Mouse (Mus musculus): ENCODE measurements around the gene Nrk.
A peak's percentile ranks its signal among the peaks of the same experiment; 100 is the strongest.

Nrk gene

GRCm38 (mm10) chrX:138914041-138914776, at the start of gene Nrk:
Gene Nrk (plus strand): TSS chrX:138914430.
- DNase-seq, result peak; percentile 3 to 4

GRCm38 (mm10) chrX:138913366-138913765, 864 bp upstream of the Nrk start:
- no peak for DNase-seq

GRCm38 (mm10) chrX:138914777-138915114, 516 bp downstream of the Nrk start:
- no peak for DNase-seq

GRCm38 (mm10) chrX:138919030-138919429, 4.8 kb downstream of the Nrk start:
- no peak for DNase-seq

DNA sequence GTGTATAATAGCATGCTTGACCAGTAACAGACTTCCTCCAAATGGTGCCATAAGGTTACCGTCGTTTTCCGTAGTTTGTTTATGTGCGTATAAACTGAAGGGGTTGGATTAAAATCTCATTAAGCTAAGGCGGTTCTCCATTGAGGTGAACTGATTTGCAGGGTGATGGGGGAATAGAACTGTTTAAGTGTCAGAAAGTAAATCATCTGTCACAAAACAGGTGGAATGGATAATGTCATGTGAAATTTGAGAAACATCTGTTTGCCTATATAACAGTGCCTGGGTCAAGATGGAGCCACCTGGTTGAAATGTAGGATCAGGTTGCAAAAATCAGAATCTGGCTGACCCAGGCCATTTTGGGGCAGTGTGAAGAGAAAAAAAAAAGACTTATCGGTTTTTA, 29.7 kb downstream of the Nrk start:
- DNase-seq, result no peak

DNA sequence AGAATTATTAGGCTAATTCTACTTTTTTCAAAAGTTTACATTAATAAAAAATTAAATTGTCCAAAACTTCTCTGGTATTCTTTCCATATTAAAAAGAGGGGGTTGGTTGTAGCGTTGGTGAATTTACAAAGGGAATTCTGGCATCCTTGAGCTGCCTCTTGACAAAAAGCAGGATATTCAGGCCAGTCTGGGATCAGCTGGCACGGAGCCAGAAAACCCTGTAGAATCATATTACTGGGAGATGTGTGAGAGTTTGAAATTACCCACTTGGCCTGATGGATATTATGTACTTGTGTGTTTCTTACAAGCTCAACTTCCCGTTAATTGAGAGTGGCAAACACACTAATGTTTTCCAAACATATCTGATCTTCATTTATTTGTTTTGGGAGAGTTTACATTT, 46.5 kb downstream of the Nrk start:
- peak; percentile 7 to 43 for DNase-seq

- no peak for DNase-seq
Observed at GRCm38 (mm10) chrX:138978501-138978900, 64.3 kb downstream of the Nrk start.

- no peak for DNase-seq
Observed at GRCm38 (mm10) chrX:138979249-138979648, 65.0 kb downstream of the Nrk start.

GRCm38 (mm10) chrX:139014524-139014923, 100.3 kb downstream of the Nrk start:
- no peak for DNase-seq

GRCm38 (mm10) chrX:139016540-139016939, 102.3 kb downstream of the Nrk start:
- DNase-seq, result no peak

GRCm38 (mm10) chrX:139026532-139027097, 112.4 kb downstream of the Nrk start:
- no peak for DNase-seq

GRCm38 (mm10) chrX:139027296-139027695, 113.1 kb downstream of the Nrk start:
- DNase-seq, result no peak

- DNase-seq, result no peak
Observed at GRCm38 (mm10) chrX:139027909-139028308, 113.7 kb downstream of the Nrk start.

GRCm38 (mm10) chrX:139037666-139038065, 123.4 kb downstream of the Nrk start:
- peak; percentile 4 to 9 for DNase-seq

- no peak for DNase-seq
Observed at GRCm38 (mm10) chrX:139039314-139039713, 125.1 kb downstream of the Nrk start.

DNA sequence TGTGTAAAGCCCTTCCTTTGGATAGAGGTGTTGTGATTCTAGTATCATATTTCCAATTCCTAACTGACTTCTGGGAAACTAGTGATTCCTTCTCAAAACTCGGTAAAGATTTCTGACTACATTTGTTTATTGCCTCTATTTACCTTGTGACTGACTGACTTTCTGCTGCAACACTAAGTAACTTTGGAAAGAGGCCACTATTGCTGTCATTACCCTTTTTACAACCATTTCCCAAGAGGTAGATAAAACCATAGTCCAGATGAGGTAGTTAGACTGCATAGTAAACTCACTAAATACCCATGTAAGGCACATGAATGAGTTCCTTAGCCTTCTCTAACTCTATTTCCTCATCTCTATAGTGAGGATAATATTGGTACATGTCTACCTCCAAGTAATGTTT, 126.9 kb downstream of the Nrk start:
- DNase-seq, result no peak

DNA sequence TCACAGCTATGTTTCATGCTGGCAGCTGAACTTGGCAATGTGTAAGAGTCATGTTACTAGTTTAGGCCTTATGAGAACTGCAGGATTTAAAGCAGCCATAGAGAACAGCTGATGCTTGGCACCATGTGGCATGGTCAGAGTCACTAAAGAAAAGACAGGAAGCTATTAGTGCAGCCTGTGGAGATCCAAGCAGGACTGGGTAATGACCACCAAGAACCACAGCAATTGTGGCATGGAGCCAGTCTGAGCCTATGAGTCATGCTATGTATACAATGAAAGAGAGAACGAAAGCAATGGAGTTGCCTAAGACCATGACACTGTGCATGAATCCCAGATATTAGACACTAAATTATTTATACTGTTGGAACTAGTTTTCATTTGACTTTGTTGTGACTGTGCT, 137.7 kb downstream of the Nrk start:
- peak in 1 of 2 experiments; percentile 17 for DNase-seq

DNA sequence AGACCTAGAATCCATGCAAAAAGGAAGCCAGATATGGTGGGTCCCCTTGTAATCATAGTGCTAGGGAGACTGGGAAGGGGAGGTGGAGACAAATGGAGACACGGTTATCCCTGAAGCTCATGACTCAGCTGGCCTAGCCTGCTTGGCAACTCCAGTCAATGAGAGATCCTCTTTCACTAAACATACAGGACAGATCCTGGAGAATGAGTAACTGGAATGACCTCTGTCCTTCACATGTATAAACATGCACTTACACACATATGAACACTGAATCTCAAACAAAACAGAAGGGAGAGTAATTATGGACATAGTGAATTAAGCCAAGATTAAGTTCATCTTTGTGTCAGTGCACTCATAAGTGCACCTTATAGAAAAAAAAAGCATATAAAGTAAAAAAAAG, 138.9 kb downstream of the Nrk start:
- DNase-seq, result no peak
